Mouse (Mus musculus) hematopoietic stem cell, adult 5-6 weeks (primary cell): ENCODE data around the gene Csrp2. TPM values are rescaled to one million over a fixed set of nuclear protein-coding genes. Genes with fewer than 3 reads are reported as not detected.

ENCODE experiments used
- total RNA-seq: library from RNA; stranded (forward); fragments of 172-1452, 232-1000 nt; gene quantifications from 2 replicates; pipeline ENCODE4 v1.2.3, GENCODE M21; 2017

The Csrp2 gene
- total RNA-seq, 1 experiment from 2014 or later, result 41.6 TPM

Other genes with a start within 250 kb of the Csrp2 start
- 6.3 and 9.4 TPM in 2 replicates for gene E2f7, start 174.3 kb upstream of the Csrp2 start, total RNA-seq
- 38.5 and 50.2 TPM in 2 replicates for gene Zdhhc17, start 90.4 kb downstream of the Csrp2 start, total RNA-seq
- 162 and 180 TPM in 2 replicates for gene Osbpl8, start 245.0 kb downstream of the Csrp2 start, total RNA-seq